Mouse (Mus musculus): ENCODE results near the gene Cdk5. TPM values are rescaled to one million over a fixed set of nuclear protein-coding genes. Genes with fewer than 3 reads are reported as not detected.

Gene Cdk5
- total and polyA plus RNA-seq, 2 experiments from 2014 or later, result 21.6 to 30.9 TPM

DNA sequence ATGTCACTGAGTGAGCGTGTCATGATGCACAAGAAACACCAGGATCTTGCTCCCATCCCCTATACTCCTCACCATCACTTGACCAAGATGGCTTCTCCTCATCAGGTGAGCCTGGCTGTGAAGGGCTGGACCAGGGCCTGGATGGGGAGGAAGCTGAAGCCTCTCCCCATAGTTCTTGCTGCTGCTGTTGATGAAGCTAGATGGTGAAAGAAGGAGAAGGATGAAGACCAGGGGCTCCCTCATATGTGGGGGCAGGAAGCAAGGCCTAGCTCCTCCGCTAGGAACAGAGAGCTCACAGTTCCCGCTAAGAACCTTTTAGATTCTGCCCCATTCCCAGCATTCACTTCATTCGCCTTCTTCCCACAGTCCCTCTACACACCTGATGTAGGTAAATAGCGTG is 38.0 kb downstream of the Cdk5 start:
- 86% methylated on average over 5 of the region's 5 CpGs for WGBS
- no peak for ATAC-seq (ENCODE audit: insufficient read depth, low read depth)
- Histone ChIP-seq H3K9ac (replicated peaks; ENCODE audit: low read depth, low read length) (no peak overlapping the region), H3K4me3 (ENCODE audit: low read depth, low read length) (no peak overlapping the region), H3K9me3 (replicated peaks; ENCODE audit: control insufficient read depth, low read length) (no peaks in the 10 kb centered on the region), H3K4me1 (ENCODE audit: control insufficient read depth, insufficient read depth) (peaks cover 47% of the 10 kb centered on the region), H3K27ac (ENCODE audit: low read depth) (no peak overlapping the region; the same call in 1 of the 2 replicates), H3K36me3 (replicated peaks; ENCODE audit: control insufficient read depth, insufficient read depth, low read length) (peaks cover 9% of the 10 kb centered on the region; the same call in 1 of the 2 replicates), H3K27me3 (ENCODE audit: control insufficient read depth, insufficient read depth, low read length) (0 out of 2 replicates have a peak, but pooled peaks cover 6% of the 10 kb centered on the region), H3K4me2 (ENCODE audit: low read depth, low read length) (no peak overlapping the region)
- no peak for TF ChIP-seq EP300 (IDR thresholded peaks at IDR 0.05; ENCODE audit: low read depth)
- TF ChIP-seq CTCF (IDR thresholded peaks at IDR 0.05; ENCODE audit: low read depth), result no peak
- no peak for DNase-seq (ENCODE audit: low spot score)

DNA sequence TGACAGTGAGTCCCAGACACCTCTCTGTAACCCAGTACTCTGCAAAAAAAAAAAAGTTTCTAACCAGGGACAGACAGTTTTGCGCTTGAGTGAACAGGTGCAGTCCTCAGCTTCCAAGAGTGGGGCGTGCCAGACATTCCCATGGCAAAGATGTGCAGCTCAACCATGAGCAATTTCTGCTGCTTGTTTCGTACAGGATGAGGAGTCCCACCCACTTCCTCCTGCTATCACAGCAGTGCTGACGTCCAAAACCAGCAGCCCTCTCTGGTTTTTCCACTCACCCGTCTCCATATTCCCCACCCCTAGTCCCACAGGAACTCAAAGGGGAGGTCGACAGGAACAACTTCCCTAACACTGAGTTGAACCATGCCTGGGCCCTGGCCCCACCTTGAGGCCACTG is 38.9 kb downstream of the Cdk5 start:
- peak; percentile 31; the same call in 1 of the 2 replicates for TF ChIP-seq EP300 (IDR thresholded peaks at IDR 0.05; ENCODE audit: low read depth)
- TF ChIP-seq CTCF (IDR thresholded peaks at IDR 0.05; ENCODE audit: low read depth), result no peak; the same call in 1 of the 2 replicates
- ATAC-seq (ENCODE audit: insufficient read depth, low read depth) (peak; percentile 9; the same call in 1 of the 2 replicates), DNase-seq (ENCODE audit: low spot score) (peak; percentile 79)
- no peak overlapping the region; the same call in 1 of the 2 replicates for H3K4me2 ChIP-seq (ENCODE audit: low read depth, low read length)
- no peak overlapping the region for H3K9ac ChIP-seq (replicated peaks; ENCODE audit: low read depth, low read length)
- WGBS, result 52% methylated on average over 6 of the region's 6 CpGs
- H3K4me3 ChIP-seq (ENCODE audit: low read depth, low read length), result no peak overlapping the region
- H3K36me3 ChIP-seq (replicated peaks; ENCODE audit: control insufficient read depth, insufficient read depth, low read length), result peaks cover 9% of the 10 kb centered on the region; the same call in 1 of the 2 replicates
- H3K4me1 ChIP-seq (ENCODE audit: control insufficient read depth, insufficient read depth), result peaks cover 43% of the 10 kb centered on the region
- H3K9me3 ChIP-seq (replicated peaks; ENCODE audit: control insufficient read depth, low read length), result no peaks in the 10 kb centered on the region
- H3K27ac ChIP-seq (ENCODE audit: low read depth), result peak overlapping the region; percentile 71
- H3K27me3 ChIP-seq (ENCODE audit: control insufficient read depth, insufficient read depth, low read length), result 0 out of 2 replicates have a peak, but pooled peaks cover 6% of the 10 kb centered on the region

DNA sequence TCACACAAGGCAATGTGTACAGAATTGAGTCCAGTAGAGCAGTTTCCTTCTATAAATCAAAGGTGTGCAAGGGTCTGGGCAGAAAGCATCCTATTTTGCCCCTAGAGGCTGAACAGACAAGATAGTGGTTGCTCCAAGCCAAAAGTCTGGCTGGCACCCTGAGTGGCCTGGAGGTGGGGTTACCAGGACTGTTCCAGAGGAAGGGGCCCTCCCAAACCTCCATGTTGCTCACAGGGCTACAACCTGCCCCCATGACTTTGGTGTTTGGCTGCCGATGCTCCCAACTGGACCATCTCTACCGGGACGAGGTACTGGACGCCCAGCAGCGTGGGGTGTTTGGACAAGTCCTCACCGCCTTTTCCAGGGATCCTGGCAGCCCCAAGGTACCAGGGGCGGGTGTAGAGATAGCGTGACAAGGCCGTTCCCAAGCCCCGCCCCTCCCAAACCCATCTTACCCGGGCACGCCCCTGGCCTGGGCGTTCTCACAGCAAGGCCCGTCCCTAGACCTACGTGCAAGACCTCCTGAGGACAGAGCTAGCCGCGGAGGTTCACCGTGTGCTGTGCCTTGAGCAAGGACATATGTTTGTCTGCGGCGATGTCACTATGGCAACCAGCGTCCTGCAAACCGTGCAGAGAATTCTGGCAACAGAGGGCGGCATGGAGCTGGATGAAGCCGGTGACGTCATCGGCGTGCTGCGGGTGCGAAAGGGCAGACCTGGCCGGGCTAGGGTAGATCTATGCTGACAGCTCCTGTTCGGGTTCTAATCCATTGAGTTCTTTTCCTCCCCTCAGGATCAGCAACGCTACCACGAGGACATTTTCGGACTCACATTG is 40.1 kb downstream of the Cdk5 start:
- H3K4me2 ChIP-seq (ENCODE audit: low read depth, low read length), result peak overlapping the region; percentile 58
- 0 out of 2 replicates have a peak, but pooled peaks cover 6% of the 10 kb centered on the region for H3K27me3 ChIP-seq (ENCODE audit: control insufficient read depth, insufficient read depth, low read length)
- DNase-seq (ENCODE audit: low spot score), result peak; percentile 98
- peak overlapping the region; percentile 71 for H3K27ac ChIP-seq (ENCODE audit: low read depth)
- peaks cover 37% of the 10 kb centered on the region for H3K4me1 ChIP-seq (ENCODE audit: control insufficient read depth, insufficient read depth)
- H3K9ac ChIP-seq (replicated peaks; ENCODE audit: low read depth, low read length), result peak overlapping the region; percentile 10; the same call in 1 of the 2 replicates
- TF ChIP-seq CTCF (IDR thresholded peaks at IDR 0.05; ENCODE audit: low read depth) (peak; percentile 53), EP300 (IDR thresholded peaks at IDR 0.05; ENCODE audit: low read depth) (no peak)
- 2% methylated on average over 34 of the region's 34 CpGs for WGBS
- H3K4me3 ChIP-seq (ENCODE audit: low read depth, low read length), result peak overlapping the region; percentile 29
- peaks cover 9% of the 10 kb centered on the region; the same call in 1 of the 2 replicates for H3K36me3 ChIP-seq (replicated peaks; ENCODE audit: control insufficient read depth, insufficient read depth, low read length)
- ATAC-seq (ENCODE audit: insufficient read depth, low read depth), result peak; percentile 87
- H3K9me3 ChIP-seq (replicated peaks; ENCODE audit: control insufficient read depth, low read length), result no peaks in the 10 kb centered on the region

DNA sequence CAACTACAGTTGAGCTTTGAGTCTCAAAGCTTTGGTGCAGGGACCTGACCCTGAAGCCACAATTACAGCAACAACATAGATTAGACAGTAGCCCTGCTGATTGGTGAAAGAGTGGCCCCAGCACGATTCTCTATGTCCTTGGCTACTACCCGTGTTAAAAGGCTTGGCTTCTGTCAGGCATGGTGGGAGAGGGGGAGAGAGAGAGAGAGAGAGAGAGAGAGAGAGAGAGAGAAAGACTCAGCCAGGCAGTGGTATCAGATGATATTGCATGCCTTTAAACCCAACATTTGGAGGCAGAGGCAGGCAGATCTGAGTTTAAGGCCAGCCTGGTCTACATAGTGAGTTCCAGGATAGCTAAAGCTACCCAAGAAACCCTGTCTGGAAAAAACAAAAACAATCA is 41.3 kb downstream of the Cdk5 start:
- WGBS, result 49% methylated on average over 2 of the region's 2 CpGs
- no peak overlapping the region for H3K4me2 ChIP-seq (ENCODE audit: low read depth, low read length)
- H3K9me3 ChIP-seq (replicated peaks; ENCODE audit: control insufficient read depth, low read length), result no peaks in the 10 kb centered on the region
- H3K36me3 ChIP-seq (replicated peaks; ENCODE audit: control insufficient read depth, insufficient read depth, low read length), result peaks cover 9% of the 10 kb centered on the region; the same call in 1 of the 2 replicates
- no peak overlapping the region for H3K27ac ChIP-seq (ENCODE audit: low read depth)
- H3K4me1 ChIP-seq (ENCODE audit: control insufficient read depth, insufficient read depth), result peaks cover 25% of the 10 kb centered on the region; the same call in 1 of the 2 replicates
- no peak for TF ChIP-seq CTCF (IDR thresholded peaks at IDR 0.05; ENCODE audit: low read depth)
- TF ChIP-seq EP300 (IDR thresholded peaks at IDR 0.05; ENCODE audit: low read depth), result no peak
- no peak overlapping the region for H3K4me3 ChIP-seq (ENCODE audit: low read depth, low read length)
- no peak overlapping the region for H3K9ac ChIP-seq (replicated peaks; ENCODE audit: low read depth, low read length)
- 0 out of 2 replicates have a peak, but pooled peaks cover 6% of the 10 kb centered on the region for H3K27me3 ChIP-seq (ENCODE audit: control insufficient read depth, insufficient read depth, low read length)
- DNase-seq (ENCODE audit: low spot score) (no peak), ATAC-seq (ENCODE audit: insufficient read depth, low read depth) (no peak)

DNA sequence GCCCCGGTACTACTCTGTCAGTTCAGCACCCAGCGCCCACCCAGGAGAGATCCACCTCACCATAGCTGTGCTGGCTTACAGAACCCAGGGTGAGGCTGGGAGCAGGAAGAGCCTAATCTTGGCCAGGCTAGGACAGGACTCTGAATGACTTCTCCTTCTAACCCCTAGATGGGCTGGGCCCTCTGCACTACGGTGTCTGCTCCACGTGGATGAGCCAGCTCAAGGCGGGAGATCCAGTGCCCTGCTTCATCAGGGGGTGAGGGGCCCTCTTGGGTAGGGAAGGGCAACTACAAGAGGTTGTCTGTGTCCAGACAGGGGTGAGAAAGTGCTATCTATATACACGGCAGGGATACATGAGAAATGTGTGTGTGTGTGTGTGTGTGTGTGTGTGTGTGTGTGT is 41.8 kb downstream of the Cdk5 start:
- peaks cover 9% of the 10 kb centered on the region; the same call in 1 of the 2 replicates for H3K36me3 ChIP-seq (replicated peaks; ENCODE audit: control insufficient read depth, insufficient read depth, low read length)
- TF ChIP-seq CTCF (IDR thresholded peaks at IDR 0.05; ENCODE audit: low read depth) (no peak), EP300 (IDR thresholded peaks at IDR 0.05; ENCODE audit: low read depth) (no peak)
- no peak overlapping the region for H3K4me3 ChIP-seq (ENCODE audit: low read depth, low read length)
- 0 out of 2 replicates have a peak, but pooled peaks cover 6% of the 10 kb centered on the region for H3K27me3 ChIP-seq (ENCODE audit: control insufficient read depth, insufficient read depth, low read length)
- no peak for ATAC-seq (ENCODE audit: insufficient read depth, low read depth)
- no peak overlapping the region for H3K4me2 ChIP-seq (ENCODE audit: low read depth, low read length)
- peaks cover 20% of the 10 kb centered on the region; the same call in 1 of the 2 replicates for H3K4me1 ChIP-seq (ENCODE audit: control insufficient read depth, insufficient read depth)
- WGBS, result 76% methylated on average over 6 of the region's 6 CpGs
- no peak overlapping the region for H3K27ac ChIP-seq (ENCODE audit: low read depth)
- DNase-seq (ENCODE audit: low spot score), result no peak
- no peaks in the 10 kb centered on the region for H3K9me3 ChIP-seq (replicated peaks; ENCODE audit: control insufficient read depth, low read length)
- H3K9ac ChIP-seq (replicated peaks; ENCODE audit: low read depth, low read length), result no peak overlapping the region

Measured in heart, postnatal 0 days (tissue).